Mouse (Mus musculus) hindbrain, embryonic 11.5 days (tissue): ENCODE measurements around the gene Bcl2. TPM values are rescaled to one million over a fixed set of nuclear protein-coding genes. Genes with fewer than 3 reads are reported as not detected.
"Not testable (repeated sequence)": the region's sequence is repeated elsewhere in the genome, so short reads cannot be mapped to it uniquely, and the experiment has no call there.

ENCODE experiments used
- ATAC-seq: fragments of 200-750 bp; cut with Nextera tagmentation; 2 replicates; pipeline ENCODE4 v1.8.0; 2017; ENCODE audit warnings: mild to moderate bottlenecking, moderate TSS enrichment, moderate library complexity; ENCODE audit not compliant: low FRiP score
- DNase-seq: peaks from one replicate; pipeline ENCODE4 v3.0.0-alpha.2; 2015; ENCODE audit warnings: low spot score
- H3K27ac ChIP-seq: fragments of 300-500 bp; sonication (generic); 2 replicates; pipeline ENCODE4 v1.5.1; 2014; ENCODE audit warnings: mild to moderate bottlenecking, low read depth, low read length
- H3K27me3 ChIP-seq: fragments of 300-500 bp; sonication (generic); 2 replicates; pipeline ENCODE4 v1.6.1; 2014; ENCODE audit warnings: mild to moderate bottlenecking, low read length, moderate library complexity, mixed read lengths; ENCODE audit not compliant: control insufficient read depth, insufficient read depth
- H3K36me3 ChIP-seq: fragments of 300-500 bp; sonication (generic); 2 replicates; pipeline ENCODE4 v1.6.1; 2014; ENCODE audit warnings: mild to moderate bottlenecking, low read length, moderate library complexity, mixed read lengths; ENCODE audit not compliant: control insufficient read depth, insufficient read depth
- H3K4me1 ChIP-seq: fragments of 300-500 bp; sonication (generic); replicated peaks from 2 replicates; pipeline ENCODE4 v1.6.1; 2014; ENCODE audit warnings: low read length, mixed read lengths; ENCODE audit not compliant: control insufficient read depth, insufficient read depth
- H3K4me2 ChIP-seq: fragments of 300-500 bp; sonication (generic); replicated peaks from 2 replicates; pipeline ENCODE4 v1.6.1; 2014; ENCODE audit warnings: mild to moderate bottlenecking, low read depth, low read length
- H3K4me3 ChIP-seq: fragments of 300-500 bp; sonication (generic); 2 replicates; pipeline ENCODE4 v1.5.1; 2014; ENCODE audit warnings: low read depth, low read length
- H3K9ac ChIP-seq: fragments of 300-500 bp; sonication (generic); 2 replicates; pipeline ENCODE4 v1.6.1; 2014; ENCODE audit warnings: low read depth, low read length
- H3K9me3 ChIP-seq: fragments of 300-500 bp; sonication (generic); 2 replicates; pipeline ENCODE4 v1.6.1; 2016; ENCODE audit warnings: low read length; ENCODE audit not compliant: control insufficient read depth
- WGBS: fragments of 180-500 bp; shearing (Covaris S2); extraction: QIAGEN DNeasy Blood & Tissue Kit; methylation state at CpG from one replicate; pipeline ENCODE4 v1.1.7; 2014; 5-methylcytosine and 5-hydroxymethylcytosine counted together
- polyA plus RNA-seq: library from polyadenylated mRNA; unstranded; fragments of >200 nt; fragmentation: Nextera tagmentation; extraction: Ambion mirVana; gene quantifications from 2 replicates; pipeline ENCODE4 v1.2.1, GENCODE M21; 2014

Bcl2 gene
- polyA plus RNA-seq, 1 experiment from 2014 or later: 6.9 TPM

GRCm38 (mm10) chr1:106544817-106545612 is 169.1 kb downstream of the Bcl2 start:
- Histone ChIP-seq H3K9ac (no peak overlapping the region), H3K27me3 (no peaks in the 10 kb centered on the region), H3K4me2 (no peak overlapping the region), H3K36me3 (no peaks in the 10 kb centered on the region), H3K27ac (no peak overlapping the region), H3K9me3 (no peaks in the 10 kb centered on the region), H3K4me3 (no peak overlapping the region), H3K4me1 (no peaks in the 10 kb centered on the region)
- DNase-seq (peak; percentile 32), ATAC-seq (peak; percentile 45; the same call in 1 of the 2 replicates)
- 75% methylated on average over 6 of the region's 6 CpGs for WGBS

- H3K27ac ChIP-seq: no peak overlapping the region
- ATAC-seq (peak; percentile 43), DNase-seq (peak; percentile 44)
- H3K4me1 ChIP-seq: no peaks in the 10 kb centered on the region
- H3K4me3 ChIP-seq: no peak overlapping the region
- H3K27me3 ChIP-seq: no peaks in the 10 kb centered on the region
- H3K9me3 ChIP-seq: no peaks in the 10 kb centered on the region
- WGBS: 46% methylated on average over 5 of the region's 5 CpGs
- H3K4me2 ChIP-seq: no peak overlapping the region
- no peak overlapping the region for H3K9ac ChIP-seq
- H3K36me3 ChIP-seq: no peaks in the 10 kb centered on the region
Observed at GRCm38 (mm10) chr1:106542731-106543130, 171.3 kb downstream of the Bcl2 start.

DNA sequence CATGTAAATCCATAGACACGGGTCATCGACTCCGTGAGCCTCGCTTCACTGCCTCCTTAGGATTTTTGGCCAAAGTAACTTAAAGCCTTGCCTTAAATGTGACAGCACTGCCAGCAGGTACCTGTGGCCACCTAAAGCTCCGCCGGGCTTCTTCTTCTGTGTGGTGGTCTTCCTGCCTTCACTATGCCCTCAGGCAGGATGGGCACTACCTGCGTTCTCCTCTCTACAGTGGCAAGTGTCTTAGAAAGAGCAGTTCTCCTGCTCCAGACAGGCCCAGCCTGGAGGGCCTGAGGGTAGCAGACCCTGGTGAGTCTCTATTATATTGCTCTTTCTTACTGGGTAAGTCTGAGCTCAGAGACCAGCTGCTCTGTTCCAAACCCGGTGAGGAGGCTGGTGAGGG is 172.2 kb downstream of the Bcl2 start:
- DNase-seq (no peak), ATAC-seq (no peak)
- H3K27ac ChIP-seq: no peak overlapping the region
- no peak overlapping the region for H3K4me2 ChIP-seq
- 87% methylated on average over 8 of the region's 8 CpGs for WGBS
- H3K4me3 ChIP-seq: no peak overlapping the region
- no peaks in the 10 kb centered on the region for H3K36me3 ChIP-seq
- H3K9me3 ChIP-seq: no peaks in the 10 kb centered on the region
- no peaks in the 10 kb centered on the region for H3K27me3 ChIP-seq
- no peak overlapping the region for H3K9ac ChIP-seq
- no peaks in the 10 kb centered on the region for H3K4me1 ChIP-seq

GRCm38 (mm10) chr1:106540130-106540529 is 173.9 kb downstream of the Bcl2 start:
- H3K27me3 ChIP-seq: no peaks in the 10 kb centered on the region
- H3K9me3 ChIP-seq: no peaks in the 10 kb centered on the region
- no peak overlapping the region for H3K9ac ChIP-seq
- no peak for ATAC-seq
- no peak overlapping the region for H3K4me3 ChIP-seq
- no peak overlapping the region for H3K4me2 ChIP-seq
- no peak for DNase-seq
- H3K27ac ChIP-seq: no peak overlapping the region
- no peaks in the 10 kb centered on the region for H3K4me1 ChIP-seq
- no peaks in the 10 kb centered on the region for H3K36me3 ChIP-seq
- WGBS: 75% methylated on average over 3 of the region's 3 CpGs

- no peaks in the 10 kb centered on the region for H3K4me1 ChIP-seq
- no peaks in the 10 kb centered on the region for H3K27me3 ChIP-seq
- H3K9me3 ChIP-seq: no peaks in the 10 kb centered on the region
- H3K4me3 ChIP-seq: no peak overlapping the region
- DNase-seq: no peak
- no peaks in the 10 kb centered on the region for H3K36me3 ChIP-seq
- WGBS: 81% methylated on average over 1 of the region's 1 CpGs
- H3K27ac ChIP-seq: no peak overlapping the region
- H3K4me2 ChIP-seq: no peak overlapping the region
- no peak for ATAC-seq
- no peak overlapping the region for H3K9ac ChIP-seq
Observed at GRCm38 (mm10) chr1:106539029-106539428, 175.0 kb downstream of the Bcl2 start.

DNA sequence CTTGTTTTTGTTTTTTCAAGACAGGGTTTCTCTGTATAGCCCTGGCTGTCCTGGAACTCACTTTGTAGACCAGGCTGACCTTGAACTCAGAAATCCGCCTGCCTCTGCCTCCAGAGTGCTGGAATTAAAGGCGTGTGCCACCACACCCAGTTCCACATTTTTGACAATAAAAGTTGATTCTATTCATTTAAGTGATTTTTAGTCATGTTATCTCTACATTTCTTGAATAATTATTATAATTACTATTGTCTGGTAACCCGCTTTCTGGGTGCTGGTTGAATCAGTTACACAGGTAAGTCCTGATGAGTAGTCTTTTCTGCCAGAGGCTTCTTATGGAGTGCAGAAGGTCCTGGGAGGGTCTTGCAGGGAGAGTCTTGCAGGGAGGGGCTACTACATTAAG is 179.2 kb downstream of the Bcl2 start:
- ATAC-seq, H3K4me2 ChIP-seq, H3K27me3 ChIP-seq, H3K9me3 ChIP-seq, H3K36me3 ChIP-seq, H3K9ac ChIP-seq, H3K27ac ChIP-seq, H3K4me1 ChIP-seq, DNase-seq, H3K4me3 ChIP-seq: not testable (repeated sequence)
- WGBS: 98% methylated on average over 3 of the region's 3 CpGs

DNA sequence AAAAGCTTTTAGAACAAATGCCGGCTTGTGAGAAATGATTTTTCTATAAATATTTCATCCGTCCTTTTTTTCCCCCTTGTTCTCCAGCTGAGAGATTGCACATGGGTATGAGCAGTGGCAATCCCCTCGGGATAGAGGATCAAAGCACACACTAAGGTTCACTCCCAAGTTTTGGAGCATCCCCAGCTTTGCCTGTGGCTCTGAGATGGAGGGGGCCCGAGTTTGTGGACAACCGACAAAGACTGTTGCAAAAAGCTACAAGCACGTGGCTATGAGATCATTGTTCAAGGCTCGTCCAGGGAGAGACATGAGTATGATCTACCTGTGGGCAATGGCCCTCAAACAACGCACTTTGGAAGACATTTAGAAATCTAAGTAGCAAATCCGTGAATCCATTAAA is 184.5 kb downstream of the Bcl2 start:
- H3K36me3 ChIP-seq: no peaks in the 10 kb centered on the region
- DNase-seq (no peak), ATAC-seq (no peak)
- H3K4me3 ChIP-seq: no peak overlapping the region
- WGBS: 91% methylated on average over 9 of the region's 9 CpGs
- no peaks in the 10 kb centered on the region for H3K9me3 ChIP-seq
- H3K4me2 ChIP-seq: no peak overlapping the region
- no peaks in the 10 kb centered on the region for H3K27me3 ChIP-seq
- H3K9ac ChIP-seq: no peak overlapping the region
- H3K4me1 ChIP-seq: no peaks in the 10 kb centered on the region
- no peak overlapping the region for H3K27ac ChIP-seq

DNA sequence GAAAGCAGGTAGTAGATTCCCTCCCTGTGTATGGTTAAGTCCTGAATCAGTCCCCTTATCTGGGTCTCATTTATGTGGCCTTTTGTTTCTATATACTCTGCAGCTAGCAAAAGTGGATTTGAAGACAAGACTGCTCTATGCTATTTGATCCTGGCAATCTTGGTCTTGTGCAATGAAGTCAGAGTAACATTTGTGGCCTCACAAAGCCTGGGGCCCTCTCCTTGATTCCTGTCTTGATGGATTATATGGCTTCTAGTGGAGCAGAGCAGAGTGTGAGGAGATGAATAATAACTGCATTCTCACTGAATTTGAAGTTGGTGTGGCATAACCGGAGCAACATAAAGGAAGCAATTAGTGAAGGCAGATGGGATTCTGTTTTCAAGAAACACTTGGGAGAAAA is 186.5 kb downstream of the Bcl2 start:
- ATAC-seq (no peak), DNase-seq (no peak)
- Histone ChIP-seq H3K9ac (no peak overlapping the region), H3K27ac (no peak overlapping the region), H3K36me3 (no peaks in the 10 kb centered on the region), H3K27me3 (no peaks in the 10 kb centered on the region), H3K9me3 (no peaks in the 10 kb centered on the region), H3K4me3 (no peak overlapping the region), H3K4me2 (no peak overlapping the region), H3K4me1 (no peaks in the 10 kb centered on the region)
- WGBS: 91% methylated on average over 1 of the region's 1 CpGs

GRCm38 (mm10) chr1:106526751-106527150 is 187.3 kb downstream of the Bcl2 start:
- no peaks in the 10 kb centered on the region for H3K4me1 ChIP-seq
- no peaks in the 10 kb centered on the region for H3K9me3 ChIP-seq
- H3K27me3 ChIP-seq: no peaks in the 10 kb centered on the region
- H3K4me2 ChIP-seq: no peak overlapping the region
- DNase-seq (no peak), ATAC-seq (no peak)
- H3K9ac ChIP-seq: no peak overlapping the region
- H3K36me3 ChIP-seq: no peaks in the 10 kb centered on the region
- no peak overlapping the region for H3K4me3 ChIP-seq
- WGBS: 95% methylated on average over 7 of the region's 7 CpGs
- no peak overlapping the region for H3K27ac ChIP-seq
